Mouse (Mus musculus) heart, adult 11 months (tissue): Measurements from ENCODE around the gene Kat2a.

Source experiments
- DNase-seq: peaks from one replicate; pipeline ENCODE4 v3.0.0; 2022

Kat2a gene

DNA sequence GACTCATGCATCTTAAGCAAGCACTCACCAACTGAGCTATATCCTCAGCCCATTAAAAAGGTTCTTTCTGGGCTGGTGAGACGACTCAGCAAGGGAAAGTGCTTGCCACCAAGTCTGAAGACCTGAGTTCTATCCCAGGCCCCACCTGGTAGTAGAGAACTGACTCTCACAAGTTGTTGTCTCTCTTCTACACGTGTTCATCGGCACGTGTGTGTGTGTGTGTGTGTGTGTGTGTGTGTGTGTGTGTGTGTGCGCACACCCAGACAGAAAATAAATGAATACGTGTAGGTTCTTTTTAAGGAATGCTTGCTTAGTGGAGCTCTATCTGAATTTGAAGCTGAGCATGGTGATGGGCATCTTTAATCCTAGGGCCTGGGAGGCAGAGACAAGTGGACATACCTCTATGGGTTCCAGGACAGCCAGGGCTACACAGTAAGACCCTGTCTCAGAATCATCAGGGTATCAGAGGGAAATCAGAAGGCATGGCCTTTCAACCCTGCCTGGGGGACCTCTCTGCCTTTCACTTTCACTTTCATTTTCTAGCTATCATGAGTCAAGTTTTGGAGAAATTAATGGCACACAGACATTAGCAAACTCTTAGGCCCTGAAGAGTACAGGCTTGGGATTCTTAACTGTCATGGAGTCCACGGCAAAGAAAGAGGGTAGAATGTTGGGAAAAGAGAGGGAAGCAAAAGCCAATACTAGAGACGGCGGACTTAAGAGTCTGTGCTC lies 23.0 kb upstream of the Kat2a start:
- no peak for DNase-seq

DNA sequence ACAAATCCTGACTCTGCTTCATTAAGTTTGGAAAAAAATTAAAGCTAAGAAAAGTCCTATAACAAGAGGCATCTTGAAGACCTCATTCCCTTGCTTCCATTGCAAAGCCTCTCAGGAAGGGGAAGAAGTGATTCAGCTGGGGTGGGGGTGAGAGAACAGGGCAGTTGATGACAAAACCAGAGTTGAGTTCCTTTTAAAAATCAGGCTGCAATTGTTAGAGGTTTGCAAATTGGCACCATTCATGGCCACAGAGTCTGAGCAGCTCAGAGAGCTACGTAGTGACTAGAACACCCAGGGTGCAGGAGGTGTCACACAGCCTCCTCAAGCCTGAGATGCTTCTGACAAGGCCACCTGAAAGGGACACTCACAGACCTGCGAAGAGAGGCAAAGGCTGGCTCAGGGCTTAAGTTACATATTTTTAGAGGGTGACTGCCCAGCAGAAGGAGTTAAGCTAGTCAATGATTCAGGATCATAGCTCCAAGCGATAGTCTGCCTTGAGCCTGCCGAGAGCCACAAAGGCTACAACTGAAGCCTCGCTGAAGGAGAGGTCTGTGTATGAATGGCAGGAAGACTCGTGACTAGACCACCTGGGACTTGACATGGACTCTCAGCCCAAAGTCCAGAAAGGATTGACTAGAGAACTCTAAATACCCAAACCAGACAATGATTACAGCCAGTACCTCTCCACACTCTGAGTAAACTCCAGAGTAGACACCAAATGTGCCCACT lies 18.4 kb upstream of the Kat2a start:
- peak; percentile 95 for DNase-seq

- peak; percentile 86 for DNase-seq
Measured at GRCm38 (mm10) chr11:100729976-100730375, 17.7 kb upstream of the Kat2a start.

GRCm38 (mm10) chr11:100728601-100729000 lies 16.3 kb upstream of the Kat2a start:
- no peak for DNase-seq

DNA sequence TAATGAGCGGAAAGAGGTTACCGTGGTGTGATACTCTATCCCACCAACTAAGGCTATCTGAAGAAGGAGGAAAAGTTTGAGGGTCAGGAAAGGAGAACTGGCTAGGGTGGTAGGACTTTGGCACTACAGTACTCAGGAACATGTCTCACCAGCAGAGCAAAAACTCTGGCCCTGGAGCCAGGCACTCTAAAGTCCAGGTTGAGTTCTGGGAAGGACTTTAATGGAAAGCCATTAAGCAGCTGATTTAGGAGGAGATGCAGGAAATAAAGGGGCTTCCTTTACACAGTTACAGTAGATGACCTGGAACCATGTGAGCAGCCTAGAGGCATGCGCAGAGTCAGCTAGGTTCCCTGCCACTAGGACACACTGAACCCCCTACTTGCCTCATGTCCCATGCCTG lies 14.9 kb upstream of the Kat2a start:
- DNase-seq: no peak

- DNase-seq: peak; percentile 98
Measured at GRCm38 (mm10) chr11:100724919-100725512, 12.8 kb upstream of the Kat2a start.

DNA sequence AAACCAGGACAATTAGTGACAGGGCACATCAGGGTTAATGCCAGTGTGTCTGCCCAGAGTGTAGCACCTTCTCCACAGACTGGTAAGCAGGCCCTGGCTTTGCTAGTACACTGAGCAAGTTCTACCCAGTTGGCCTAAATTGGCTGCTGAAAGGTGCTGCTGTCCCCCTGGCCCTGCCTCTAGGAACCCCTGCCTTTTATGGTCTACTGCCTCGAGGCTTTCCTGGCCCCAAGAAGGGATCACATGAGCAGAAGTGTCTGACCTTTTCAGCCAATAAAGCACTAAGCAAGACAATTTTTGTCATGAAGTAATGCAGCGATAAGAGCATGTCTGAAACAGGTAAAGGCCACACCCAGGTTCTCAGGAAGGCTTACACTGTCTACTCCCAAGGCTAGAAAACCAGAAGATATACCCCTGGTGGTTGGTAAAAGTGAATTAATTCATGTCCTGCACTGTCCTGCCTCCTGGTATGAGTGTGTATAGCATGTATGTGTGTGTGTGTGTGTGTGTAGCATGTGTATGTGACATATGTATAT lies 10.3 kb upstream of the Kat2a start:
- peak; percentile 85 for DNase-seq

DNA sequence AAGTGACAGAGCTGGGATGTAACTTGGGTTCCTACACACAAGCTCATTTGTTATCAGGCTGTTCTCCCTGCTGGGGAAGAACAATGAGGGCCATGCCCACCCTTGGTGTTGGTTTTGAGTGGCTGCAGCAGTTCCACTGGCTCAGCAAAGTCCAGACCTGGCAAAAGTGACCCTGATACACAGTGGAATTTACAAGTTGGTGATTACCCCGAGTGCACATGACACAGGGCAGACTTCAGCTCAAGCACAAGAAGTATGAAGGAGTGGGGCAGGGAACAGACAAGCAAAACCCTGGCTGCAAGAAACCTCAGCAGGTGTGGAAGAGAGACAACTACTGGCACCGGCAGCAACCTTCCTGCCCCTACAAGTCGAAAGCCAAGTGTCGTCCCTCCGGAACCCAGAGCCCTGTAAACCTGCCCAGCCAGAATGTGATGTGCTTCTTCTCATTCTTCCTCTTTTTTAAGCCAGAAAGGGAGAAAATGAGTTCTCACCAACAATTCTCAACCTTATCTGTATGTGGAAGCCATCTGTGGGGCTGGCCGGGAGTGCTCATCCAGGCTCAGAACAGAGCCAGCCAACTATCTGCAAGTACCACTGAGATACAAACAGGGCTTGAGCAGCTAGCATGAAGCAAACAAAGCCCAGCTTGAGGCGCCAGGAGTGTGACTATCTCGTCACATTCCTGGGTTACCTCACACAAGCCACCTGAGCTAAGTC lies 9.7 kb upstream of the Kat2a start:
- DNase-seq: peak; percentile 91

GRCm38 (mm10) chr11:100721254-100721653 lies 9.0 kb upstream of the Kat2a start:
- peak; percentile 95 for DNase-seq

GRCm38 (mm10) chr11:100720345-100720744 lies 8.1 kb upstream of the Kat2a start:
- DNase-seq: peak; percentile 96

DNA sequence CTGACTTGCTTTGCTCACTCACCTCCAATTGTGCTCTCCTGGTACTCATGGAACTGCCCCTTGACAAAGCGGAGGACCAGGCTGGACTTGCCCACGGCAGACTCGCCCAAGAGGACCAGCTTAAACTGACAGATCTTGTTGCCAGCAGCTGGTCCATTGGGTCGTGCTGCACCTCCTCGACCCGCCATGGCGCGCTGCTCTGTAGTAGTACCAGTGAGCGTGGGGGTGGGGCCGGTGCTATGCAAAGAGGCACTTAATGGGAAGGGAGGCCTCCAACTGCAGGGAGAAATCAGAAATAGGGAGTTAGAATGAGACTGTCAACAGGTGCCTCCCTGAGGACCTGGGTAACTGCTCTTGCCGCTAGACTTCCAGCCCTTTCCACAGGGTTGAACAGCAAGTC lies 7.6 kb upstream of the Kat2a start:
- peak; percentile 95 for DNase-seq

DNA sequence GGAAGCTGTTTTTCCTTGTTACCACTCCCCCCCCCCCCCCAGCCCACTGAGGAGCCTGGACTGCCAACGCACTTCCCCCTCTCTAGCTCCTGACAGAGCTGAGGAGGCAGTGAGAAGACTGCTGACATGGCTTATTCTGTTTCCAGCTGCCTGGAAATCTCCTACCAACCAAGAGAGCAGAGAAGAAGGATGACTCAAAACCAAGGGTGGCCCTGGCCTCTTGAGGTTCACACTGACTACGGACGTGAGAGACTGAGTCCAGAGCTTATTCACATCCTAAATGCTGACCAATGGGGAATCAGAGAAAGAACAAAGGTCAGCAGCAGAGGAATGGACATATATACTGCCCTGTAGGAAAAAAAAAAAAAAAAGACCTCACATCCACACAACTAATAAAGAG lies 7.0 kb upstream of the Kat2a start:
- DNase-seq: peak; percentile 96

DNA sequence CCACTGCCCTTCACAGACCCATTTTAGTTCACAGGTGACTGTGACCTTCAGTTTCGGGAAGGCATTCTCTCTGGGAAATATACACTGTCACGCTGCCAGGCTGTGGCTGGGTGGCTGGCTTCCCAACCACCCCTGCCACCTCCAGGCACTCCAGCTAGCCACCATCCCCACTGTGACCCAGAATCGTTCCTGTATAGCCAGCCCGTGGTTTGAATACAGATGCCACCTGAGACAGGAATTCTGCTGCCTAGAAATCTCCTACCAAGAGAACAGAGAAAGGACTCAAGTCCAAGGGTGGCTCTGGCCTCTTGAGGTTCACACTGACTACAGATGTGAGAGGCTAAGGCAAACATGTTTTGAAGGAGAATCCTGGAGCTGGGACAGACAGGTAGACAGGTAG lies 6.6 kb upstream of the Kat2a start:
- DNase-seq: peak; percentile 94

GRCm38 (mm10) chr11:100718462-100718861 lies 6.2 kb upstream of the Kat2a start:
- DNase-seq: peak; percentile 88

DNA sequence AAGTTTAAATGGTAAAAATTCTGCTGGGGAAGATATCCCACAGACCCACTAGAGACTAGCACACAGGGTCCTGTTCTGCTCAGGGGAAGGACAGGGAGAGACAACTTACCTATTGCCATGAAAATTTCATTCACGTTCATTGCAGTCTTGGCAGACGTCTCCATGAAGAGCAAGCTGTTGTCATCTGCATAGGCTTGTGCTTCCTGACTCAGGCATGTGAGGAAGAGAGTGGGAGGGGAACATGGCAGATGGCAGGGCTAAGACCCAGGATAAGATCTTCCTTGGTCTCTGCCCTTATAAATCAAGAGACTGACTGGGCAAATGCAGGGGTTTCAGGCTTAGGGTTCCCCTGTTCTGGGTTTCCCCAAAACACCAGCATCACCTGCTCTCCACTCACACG lies 4.4 kb upstream of the Kat2a start:
- DNase-seq: peak; percentile 87

DNA sequence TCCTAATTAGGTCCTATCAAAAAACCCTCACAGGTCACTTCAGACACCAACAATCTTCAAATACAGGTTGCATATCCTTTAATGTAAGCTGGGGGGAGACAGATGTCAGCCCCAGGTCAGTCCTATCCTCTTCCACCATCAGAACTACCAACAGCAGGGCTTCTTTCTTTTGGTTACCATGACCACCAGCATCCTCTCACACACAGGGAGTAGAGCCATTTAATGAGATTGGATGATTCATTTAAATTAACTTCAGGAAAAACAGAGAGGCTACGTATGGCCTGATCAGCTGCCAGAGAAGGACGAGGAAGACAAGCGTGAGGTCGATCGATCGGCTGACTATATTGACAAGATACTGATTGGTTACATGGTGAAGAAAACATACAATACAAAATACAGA lies 2.7 kb upstream of the Kat2a start:
- no peak for DNase-seq

- DNase-seq: no peak
Measured at GRCm38 (mm10) chr11:100714534-100714915, 2.3 kb upstream of the Kat2a start.

- DNase-seq: peak; percentile 99
Measured at GRCm38 (mm10) chr11:100713735-100714533, 1.7 kb upstream of the Kat2a start, which contains the start of gene Hspb9. Gene Hspb9 (plus strand): TSS chr11:100713850.

DNA sequence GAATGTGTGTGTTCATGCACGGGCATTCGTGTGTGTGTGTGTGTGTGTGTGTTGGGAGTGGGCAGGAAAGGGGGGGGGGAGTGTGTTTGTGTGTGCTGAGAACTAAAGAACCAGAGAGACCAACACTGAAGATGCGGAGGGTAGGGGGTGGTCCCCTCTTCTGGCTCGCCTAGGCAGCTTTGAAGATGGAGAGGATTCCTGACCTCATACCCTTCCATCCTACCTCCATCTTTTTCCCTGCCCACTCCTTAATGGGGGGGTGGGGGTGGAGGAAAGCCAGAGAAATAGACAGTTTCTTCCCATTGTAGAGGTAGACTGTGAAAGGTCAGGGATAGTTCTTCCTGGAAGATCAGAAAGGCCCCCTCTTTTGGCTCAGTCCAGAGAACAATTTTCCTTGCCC lies 909 bp upstream of the Kat2a start:
- DNase-seq: peak; percentile 92

DNA sequence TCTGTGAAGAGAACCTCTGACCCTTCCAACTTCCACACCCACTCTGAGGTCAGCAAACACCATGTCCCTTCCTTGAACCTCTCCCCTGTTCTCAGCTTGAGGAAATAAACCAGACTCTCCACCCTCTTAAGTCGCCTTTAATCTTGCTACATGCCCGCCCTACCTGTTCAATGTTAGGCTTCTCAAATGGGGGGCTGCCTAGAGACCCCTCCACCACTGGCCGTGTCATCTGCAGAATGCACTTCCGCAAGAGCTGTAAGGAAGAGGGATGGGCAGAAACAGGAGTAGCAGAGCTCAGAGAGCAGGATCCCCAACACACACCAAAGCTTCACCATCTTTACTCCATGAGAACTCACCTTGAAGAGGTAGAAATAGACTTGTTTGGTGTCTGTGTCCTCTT lies 1.3 kb downstream of the Kat2a start:
- DNase-seq: peak; percentile 91

GRCm38 (mm10) chr11:100710528-100710927 lies 1.7 kb downstream of the Kat2a start:
- DNase-seq: peak; percentile 92

GRCm38 (mm10) chr11:100709201-100709810 lies 3.0 kb downstream of the Kat2a start:
- DNase-seq: peak; percentile 91
